9 mouse cellular contexts compared by ENCODE assay signal in genomic region chr14:105870370-105870936, GRCm38 (mm10). TPM values are rescaled to one million over a fixed set of nuclear protein-coding genes. Genes with fewer than 3 reads are reported as not detected.
DNase-seq lines count a peak whose midpoint lies in the region; ATAC-seq lines count a peak whose summit lies in the region.
"Had no signal": no experiment of that assay in that cellular context is flagged by ENCODE, and none has a peak within 500 bp of the region (broad histone marks: within the 10 kb centered on the region; RNA-seq: fewer than 3 reads in every experiment).

No protein-coding gene starts in this region.

- H3K36me3 ChIP-seq in neural tube, embryonic 15.5 days: no peaks in the 10 kb centered on the region
- no peaks in the 10 kb centered on the region for H3K36me3 ChIP-seq in kidney, embryonic 16.5 days (ENCODE audit: insufficient read depth, low read length)
- H3K36me3 ChIP-seq in stomach, embryonic 16.5 days (ENCODE audit: control insufficient read depth, insufficient read depth, low read length): no peaks in the 10 kb centered on the region

- no peak overlapping the region for H3K4me3 ChIP-seq in neural tube, embryonic 15.5 days (replicated peaks)
- H3K4me3 ChIP-seq in kidney, embryonic 16.5 days (ENCODE audit: low read length): 0 out of 2 replicates have a peak overlapping the region, but pooled peaks have one; percentile 1
- no peak overlapping the region for H3K4me3 ChIP-seq in stomach, embryonic 16.5 days (replicated peaks; ENCODE audit: low read length)

- no peak overlapping the region for H3K27ac ChIP-seq in neural tube, embryonic 15.5 days (replicated peaks)
- H3K27ac ChIP-seq in kidney, embryonic 16.5 days (ENCODE audit: low read length): peak overlapping the region; percentile 90
- H3K27ac ChIP-seq in stomach, embryonic 16.5 days (ENCODE audit: low read length): peak overlapping the region; percentile 39

- H3K4me2 ChIP-seq in neural tube, embryonic 15.5 days: no peak overlapping the region
- H3K4me2 ChIP-seq in kidney, embryonic 16.5 days (replicated peaks; ENCODE audit: low read depth, low read length): peak overlapping the region; percentile 42
- H3K4me2 ChIP-seq in stomach, embryonic 16.5 days (ENCODE audit: low read depth, low read length): 0 out of 2 replicates have a peak overlapping the region, but pooled peaks have one; percentile 4

- no peak for ATAC-seq in neural tube, embryonic 15.5 days (ENCODE audit: low FRiP score)
- peak; percentile 78 for ATAC-seq in kidney, embryonic 16.5 days (ENCODE audit: low FRiP score, low TSS enrichment)
- ATAC-seq in stomach, embryonic 16.5 days (ENCODE audit: insufficient read depth, low FRiP score): no peak
- ATAC-seq in cerebellum, adult (ENCODE audit: insufficient number of reproducible peaks, low FRiP score, low TSS enrichment): no peak
- ATAC-seq: Patski had no signal

- H3K27me3 ChIP-seq in neural tube, embryonic 15.5 days (replicated peaks): no peaks in the 10 kb centered on the region
- no peaks in the 10 kb centered on the region for H3K27me3 ChIP-seq in kidney, embryonic 16.5 days (ENCODE audit: insufficient read depth, low read length)
- no peaks in the 10 kb centered on the region for H3K27me3 ChIP-seq in stomach, embryonic 16.5 days (ENCODE audit: control insufficient read depth, insufficient read depth, low read length)
- H3K27me3 ChIP-seq: Patski had no signal

- DNase-seq in adrenal gland, adult 2 months: peak; percentile 10
- DNase-seq in adrenal gland, postnatal 25 days: no peak
- peak; percentile 26 for DNase-seq in neural tube, embryonic 10.5 days (ENCODE audit: extremely low spot score, low spot score)
- DNase-seq in frontal cortex, postnatal 36 days (ENCODE audit: low spot score in 2 of 2): no peak

- H3K9me3 ChIP-seq in neural tube, embryonic 15.5 days (replicated peaks): no peaks in the 10 kb centered on the region
- peaks cover 3% of the 10 kb centered on the region for H3K9me3 ChIP-seq in kidney, embryonic 16.5 days (ENCODE audit: low read length)
- no peaks in the 10 kb centered on the region for H3K9me3 ChIP-seq in stomach, embryonic 16.5 days (replicated peaks; ENCODE audit: control insufficient read depth, low read length)

- H3K4me1 ChIP-seq in neural tube, embryonic 15.5 days: no peaks in the 10 kb centered on the region
- peaks cover 14% of the 10 kb centered on the region for H3K4me1 ChIP-seq in kidney, embryonic 16.5 days (ENCODE audit: insufficient read depth, low read length)
- peaks cover 6% of the 10 kb centered on the region; the same call in 1 of the 2 replicates for H3K4me1 ChIP-seq in stomach, embryonic 16.5 days (ENCODE audit: control insufficient read depth, insufficient read depth, low read length)

- 79% methylated on average over 14 of the region's 14 CpGs for WGBS in neural tube, embryonic 15.5 days
- 12% methylated on average over 14 of the region's 14 CpGs for WGBS in kidney, embryonic 16.5 days
- 41% methylated on average over 14 of the region's 14 CpGs for WGBS in stomach, embryonic 16.5 days

- H3K9ac ChIP-seq in neural tube, embryonic 15.5 days (replicated peaks): no peak overlapping the region
- peak overlapping the region; percentile 19; the same call in 1 of the 2 replicates for H3K9ac ChIP-seq in kidney, embryonic 16.5 days (replicated peaks; ENCODE audit: low read length)
- H3K9ac ChIP-seq in stomach, embryonic 16.5 days (ENCODE audit: low read length): no peak overlapping the region

RNA-seq across cellular contexts. Expression of gene Spry2, which starts 26.2 kb away (rescaled TPM):
- 10 to 100 TPM; 31.3 to 40.0 TPM for total RNA-seq in adrenal gland, adult 2 months (2021)
- 11.7 and 12.7 TPM in 2 replicates for polyA plus RNA-seq in adrenal gland, adult 2 months (2012; rRNA removed)
- 33.7 and 43.4 TPM in 2 replicates for total RNA-seq in adrenal gland, postnatal 25 days (2021)
- 34.5 and 38.6 TPM in 2 replicates for polyA plus RNA-seq in neural tube, embryonic 15.5 days (2015; fragmentation: Nextera tagmentation; extraction: Ambion mirVana)
- 40.1 and 49.0 TPM in 2 replicates for polyA plus RNA-seq in kidney, embryonic 16.5 days (2015; fragmentation: Nextera tagmentation; extraction: Ambion mirVana)
- polyA plus RNA-seq in stomach, embryonic 16.5 days (2015; fragmentation: Nextera tagmentation; extraction: Ambion mirVana): 45.1 and 47.5 TPM in 2 replicates

Comparison
In these comparisons a context has a peak if more than half of its experiments do, and no peak if none do; other contexts are left out.
1. DNase-seq: peak in adrenal gland, adult 2 months (single experiment) and neural tube, embryonic 10.5 days (single experiment); none in adrenal gland, postnatal 25 days (single experiment) and frontal cortex, postnatal 36 days (0 of 2).